Mouse (Mus musculus) gastrocnemius, adult 18-20 months (tissue): ENCODE results near the gene Sox4. TPM values are rescaled to one million over a fixed set of nuclear protein-coding genes. Genes with fewer than 3 reads are reported as not detected.

Source experiments
- DNase-seq: peaks from one replicate; pipeline ENCODE4 v3.0.0; 2021; ENCODE audit warnings: low spot score
- long read RNA-seq, 2 experiments: library from polyadenylated mRNA; stranded (forward); transcript quantifications; one replicate each; pipeline ENCODE4 v2.0.0; 2021
- total RNA-seq, 2 experiments: library from RNA; stranded (reverse); gene quantifications; 2 replicates each; pipeline ENCODE4 v1.2.3; 2021

Sox4 gene
- total RNA-seq: 10 to 100 TPM in 1 of 2 experiments, 1 to 10 TPM in 1; 1.7 to 11.8 TPM
- long read RNA-seq, experiment 1, full-length matches to known transcripts: 5 of 5 reads
- long read RNA-seq, experiment 1, partial matches to known transcripts: 0 of 5 reads
- long read RNA-seq, experiment 1, other reads (novel, unspliced or antisense): 0 of 5 reads
- long read RNA-seq, experiment 2, full-length matches to known transcripts: 5 of 5 reads
- long read RNA-seq, experiment 2, partial matches to known transcripts: 0 of 5 reads
- long read RNA-seq, experiment 2, other reads (novel, unspliced or antisense): 0 of 5 reads

- DNase-seq: peak; percentile 92
These were observed at the start of gene Sox4 for GRCm38 (mm10) chr13:28953581-28953991. Gene Sox4 (minus strand): TSS chr13:28953713.

GRCm38 (mm10) chr13:28991899-28992664 is 38.6 kb upstream of the Sox4 start:
- DNase-seq: no peak

GRCm38 (mm10) chr13:28988751-28989703 is 35.5 kb upstream of the Sox4 start:
- DNase-seq: no peak

- no peak for DNase-seq
These were observed 27.2 kb upstream of the Sox4 start for GRCm38 (mm10) chr13:28980681-28981080.

GRCm38 (mm10) chr13:28975011-28975410 is 21.5 kb upstream of the Sox4 start:
- DNase-seq: no peak

GRCm38 (mm10) chr13:28974597-28974996 is 21.1 kb upstream of the Sox4 start:
- DNase-seq: no peak

- DNase-seq: no peak
These were observed 7.4 kb upstream of the Sox4 start for GRCm38 (mm10) chr13:28960916-28961315.

- peak; percentile 70 for DNase-seq
These were observed 6.0 kb upstream of the Sox4 start for GRCm38 (mm10) chr13:28959458-28959978.

- no peak for DNase-seq
These were observed 5.5 kb upstream of the Sox4 start for GRCm38 (mm10) chr13:28959068-28959440.

- DNase-seq: peak; percentile 53
These were observed 4.9 kb upstream of the Sox4 start for GRCm38 (mm10) chr13:28958211-28959067.

GRCm38 (mm10) chr13:28957765-28958164 is 4.3 kb upstream of the Sox4 start:
- peak; percentile 92 for DNase-seq

GRCm38 (mm10) chr13:28952576-28953571 is 639 bp downstream of the Sox4 start:
- DNase-seq: peak; percentile 55

- peak; percentile 11 for DNase-seq
These were observed 1.6 kb downstream of the Sox4 start for GRCm38 (mm10) chr13:28951691-28952575.

GRCm38 (mm10) chr13:28950623-28951491 is 2.7 kb downstream of the Sox4 start:
- peak; percentile 9 for DNase-seq

- DNase-seq: no peak
These were observed 3.3 kb downstream of the Sox4 start for GRCm38 (mm10) chr13:28950266-28950622.

GRCm38 (mm10) chr13:28949279-28949915 is 4.1 kb downstream of the Sox4 start:
- no peak for DNase-seq

- DNase-seq: no peak
These were observed 5.0 kb downstream of the Sox4 start for GRCm38 (mm10) chr13:28948541-28948940.
